Mouse (Mus musculus) embryonic fibroblast, embryonic 13.5 days (primary cell): Measurements from ENCODE around the gene Babam2.

Source experiments
- CTCF ChIP-seq: IDR thresholded peaks from 2 replicates; pipeline ENCODE4 v1.5.1; 2011; ENCODE audit warnings: mild to moderate bottlenecking, control low read depth, low read length, moderate library complexity, borderline replicate concordance; ENCODE audit not compliant: insufficient read depth
- POLR2A ChIP-seq: IDR thresholded peaks from 2 replicates; pipeline ENCODE4 v1.6.1; 2011; ENCODE audit warnings: low read depth, mild to moderate bottlenecking, control low read depth, low read length, moderate library complexity

GRCm38 (mm10) chr5:31831587-31831986 lies 134.1 kb downstream of the Babam2 start:
- TF ChIP-seq POLR2A (no peak), CTCF (no peak)
